Mouse (Mus musculus) CD8-positive naive resting alpha-beta T cell, adult 2 months (primary cell): ENCODE results near the gene Trub1.

Experiments
- DNase-seq, 2 experiments: peaks; one replicate each; pipeline ENCODE4 v3.0.0; 2022; ENCODE audit warnings: low read depth in 2 of 2, low spot score in 2 of 2

Gene Trub1

GRCm38 (mm10) chr19:57439296-57439695 lies 13.4 kb upstream of the Trub1 start:
- no peak for DNase-seq

GRCm38 (mm10) chr19:57441501-57441900 lies 11.2 kb upstream of the Trub1 start:
- DNase-seq = no peak

- DNase-seq = no peak
Observed at GRCm38 (mm10) chr19:57442936-57443657, 9.6 kb upstream of the Trub1 start.

- DNase-seq = no peak
Observed at GRCm38 (mm10) chr19:57445049-57445448, 7.7 kb upstream of the Trub1 start.

- no peak for DNase-seq
Observed at GRCm38 (mm10) chr19:57450849-57451248, 1.9 kb upstream of the Trub1 start.

- DNase-seq = no peak
Observed at GRCm38 (mm10) chr19:57451762-57452161, 950 bp upstream of the Trub1 start.

GRCm38 (mm10) chr19:57453218-57453600 lies 497 bp downstream of the Trub1 start:
- no peak for DNase-seq

- no peak for DNase-seq
Observed at GRCm38 (mm10) chr19:57455286-57455960, 2.7 kb downstream of the Trub1 start.

- DNase-seq = peak; percentile 54 to 63
Observed at GRCm38 (mm10) chr19:57457075-57457474, 4.4 kb downstream of the Trub1 start.

- no peak for DNase-seq
Observed at GRCm38 (mm10) chr19:57463741-57464140, 11.0 kb downstream of the Trub1 start.

- DNase-seq = no peak
Observed at GRCm38 (mm10) chr19:57465742-57466141, 13.0 kb downstream of the Trub1 start.

- DNase-seq = no peak
Observed at GRCm38 (mm10) chr19:57471033-57471432, 18.3 kb downstream of the Trub1 start.

GRCm38 (mm10) chr19:57472169-57472568 lies 19.5 kb downstream of the Trub1 start:
- no peak for DNase-seq

GRCm38 (mm10) chr19:57473301-57473700 lies 20.6 kb downstream of the Trub1 start:
- no peak for DNase-seq

- DNase-seq = no peak
Observed at GRCm38 (mm10) chr19:57475298-57475697, 22.6 kb downstream of the Trub1 start.

- DNase-seq = no peak
Observed at GRCm38 (mm10) chr19:57477310-57477709, 24.6 kb downstream of the Trub1 start.

GRCm38 (mm10) chr19:57478056-57478455 lies 25.3 kb downstream of the Trub1 start:
- no peak for DNase-seq

GRCm38 (mm10) chr19:57479886-57480655 lies 27.4 kb downstream of the Trub1 start:
- DNase-seq = no peak

GRCm38 (mm10) chr19:57481743-57482259 lies 29.1 kb downstream of the Trub1 start:
- no peak for DNase-seq

GRCm38 (mm10) chr19:57482815-57483214 lies 30.1 kb downstream of the Trub1 start:
- peak; percentile 14 to 23 for DNase-seq

GRCm38 (mm10) chr19:57487051-57487658 lies 34.4 kb downstream of the Trub1 start:
- DNase-seq = no peak
